Mouse (Mus musculus) lung, postnatal 10 days (tissue): ENCODE data around the gene Lgr6.
A peak's percentile ranks its signal among the peaks of the same experiment; 100 is the strongest.

Source experiments
- DNase-seq: peaks from one replicate; pipeline ENCODE4 v3.0.0; 2021

Gene Lgr6

DNA sequence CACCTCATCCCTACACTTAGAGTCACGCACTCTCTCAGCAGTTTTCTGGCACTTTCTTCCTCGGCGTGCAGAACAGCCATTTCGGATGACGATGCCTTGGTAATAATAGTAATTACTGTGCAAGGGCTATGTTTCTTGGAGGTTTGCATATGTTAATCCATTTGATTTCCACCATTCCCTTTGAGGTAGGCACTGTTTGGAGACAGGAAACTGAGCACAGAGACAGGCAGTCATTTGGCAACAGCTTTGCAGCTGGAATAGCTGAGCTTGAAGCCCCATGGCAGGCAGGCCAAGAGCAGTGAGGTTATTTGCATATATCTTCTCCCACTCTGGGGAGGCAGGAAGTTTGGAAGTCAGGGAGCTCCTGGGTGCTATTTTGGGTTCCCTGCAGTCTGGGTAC, 93.2 kb downstream of the Lgr6 start:
- no peak for DNase-seq

DNA sequence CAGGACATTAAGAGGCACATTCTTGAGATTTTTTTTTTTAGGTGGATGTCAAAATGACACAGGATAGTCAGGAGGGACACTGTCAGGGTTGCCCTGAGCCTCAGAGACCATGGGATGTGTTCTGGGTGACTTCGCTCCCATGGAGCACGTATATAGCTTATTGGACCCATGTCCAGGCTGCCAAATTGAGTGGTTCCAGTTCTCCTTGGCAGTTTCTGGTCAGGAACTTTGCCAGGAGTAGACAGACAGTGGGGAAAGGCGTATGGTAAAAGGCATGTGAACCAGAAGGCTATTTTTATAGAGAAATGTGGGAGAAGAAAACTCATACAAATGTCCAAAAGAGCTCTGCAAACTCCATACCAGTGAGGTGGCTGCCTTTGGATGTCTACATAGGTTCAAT, 95.2 kb downstream of the Lgr6 start:
- no peak for DNase-seq

DNA sequence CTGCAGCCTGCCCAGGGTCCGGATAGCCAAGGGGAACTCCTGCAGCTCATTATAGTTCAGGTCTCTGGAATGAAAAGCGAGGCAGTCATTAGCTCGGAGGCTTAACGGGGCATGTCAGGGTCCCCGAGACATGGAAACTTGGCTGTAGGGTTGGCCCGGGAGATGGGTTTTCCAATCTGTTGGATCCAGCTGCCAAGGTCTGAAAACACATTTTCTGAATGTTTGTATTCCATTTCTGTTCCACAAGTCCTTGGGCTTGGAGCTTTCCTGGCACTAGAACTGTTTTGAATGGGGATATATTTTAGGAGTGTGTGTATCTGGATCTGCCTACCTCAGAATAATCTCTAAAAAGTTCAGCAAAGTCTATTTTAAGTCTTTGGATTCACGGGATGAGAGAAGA, 99.4 kb downstream of the Lgr6 start:
- DNase-seq: peak; percentile 55

DNA sequence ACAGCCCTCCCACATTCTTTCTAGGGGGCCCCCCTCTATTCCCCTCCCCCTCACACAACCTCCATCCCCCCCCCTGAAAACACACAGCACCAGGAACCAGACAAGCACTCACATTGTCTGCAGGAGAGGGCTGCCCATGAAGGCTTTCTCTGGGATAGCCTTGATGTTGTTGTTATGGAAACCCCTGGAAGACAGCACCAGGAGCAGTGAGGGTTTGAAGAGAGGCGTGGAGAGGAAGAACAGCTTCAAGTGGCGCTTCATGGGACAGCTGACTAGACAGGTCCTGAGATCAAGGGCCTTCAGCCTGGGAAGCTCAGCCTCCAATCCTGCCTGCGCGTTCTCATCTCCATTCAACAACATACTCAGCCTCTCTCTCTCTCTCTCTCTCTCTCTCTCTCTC, 101.7 kb downstream of the Lgr6 start:
- no peak for DNase-seq

DNA sequence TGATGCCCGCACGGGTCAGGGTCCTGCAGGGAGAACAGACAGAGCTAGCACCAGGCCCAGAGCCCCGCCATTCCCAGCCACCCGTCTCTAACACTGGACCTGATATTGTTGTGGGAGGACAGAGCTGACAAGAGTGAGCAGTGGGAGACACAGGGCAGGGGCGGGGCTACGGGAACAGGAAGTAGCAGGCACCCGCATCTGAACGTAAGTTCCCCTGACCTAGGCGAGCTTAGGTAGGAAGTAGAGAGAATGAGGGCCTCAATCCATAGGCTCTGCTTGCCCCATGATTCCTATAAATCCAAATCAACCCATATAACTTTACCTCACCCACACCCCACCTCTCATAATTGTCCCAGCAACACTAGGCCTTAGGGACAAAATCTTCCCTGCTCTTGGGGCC, 104.5 kb downstream of the Lgr6 start:
- DNase-seq: no peak

DNA sequence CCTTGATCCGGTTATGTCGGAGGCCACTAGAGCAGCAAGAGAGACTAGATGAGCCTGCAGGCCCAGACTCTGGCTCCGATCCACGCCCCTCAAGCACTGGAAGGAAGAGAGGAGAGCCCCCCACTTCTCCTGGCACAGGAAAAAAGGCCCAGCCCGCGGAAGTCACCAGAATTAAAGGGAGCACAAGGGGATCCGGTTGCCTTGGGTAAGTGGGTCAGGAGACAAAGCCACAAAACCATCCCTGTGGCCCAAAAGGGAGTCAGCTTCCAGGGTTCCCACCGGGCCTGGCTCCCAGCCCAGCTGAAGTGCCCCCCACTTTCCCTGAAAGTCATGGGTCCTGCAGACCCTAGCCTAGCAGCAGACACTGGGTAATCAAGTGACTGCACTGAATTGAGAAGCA, 106.8 kb downstream of the Lgr6 start:
- DNase-seq: peak; percentile 42

DNA sequence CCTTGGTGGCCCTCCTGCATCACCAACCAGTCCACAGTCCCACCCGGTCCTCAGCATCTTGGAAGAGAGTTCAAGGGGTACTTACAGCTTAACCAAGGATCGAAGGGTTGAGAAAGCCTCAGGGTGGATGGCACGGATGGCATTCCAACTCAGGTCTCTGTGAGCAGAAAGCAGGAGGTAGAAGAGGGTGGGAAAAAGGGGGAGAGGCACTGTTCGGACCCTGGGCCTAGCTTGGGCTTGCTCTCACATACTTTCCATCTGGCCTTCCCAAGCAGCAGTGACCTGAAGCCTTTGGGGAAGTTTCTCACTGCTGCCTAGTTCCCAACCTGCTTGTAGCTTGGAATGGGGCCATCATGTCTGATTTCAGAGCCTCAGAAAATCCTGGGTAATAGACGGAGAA, 107.5 kb downstream of the Lgr6 start:
- no peak for DNase-seq

DNA sequence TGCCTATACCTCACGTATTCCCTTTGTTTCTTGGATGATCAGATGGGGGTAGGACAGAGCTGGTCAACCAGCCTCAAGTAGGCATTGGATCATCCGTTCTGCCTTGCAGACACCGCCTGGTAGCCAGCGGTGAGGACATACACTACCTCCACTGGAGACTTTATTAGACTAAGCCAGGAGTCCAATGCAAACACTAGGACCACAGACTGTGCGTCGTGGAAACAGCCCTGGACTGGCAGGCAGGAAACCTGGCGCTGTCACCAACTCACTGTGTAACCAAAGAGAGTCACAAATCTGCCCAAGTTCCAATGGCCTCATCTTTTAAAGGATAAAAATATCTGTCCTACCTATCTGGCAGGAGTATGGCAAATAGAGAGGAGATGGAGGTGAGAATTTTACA, 108.6 kb downstream of the Lgr6 start:
- no peak for DNase-seq

DNA sequence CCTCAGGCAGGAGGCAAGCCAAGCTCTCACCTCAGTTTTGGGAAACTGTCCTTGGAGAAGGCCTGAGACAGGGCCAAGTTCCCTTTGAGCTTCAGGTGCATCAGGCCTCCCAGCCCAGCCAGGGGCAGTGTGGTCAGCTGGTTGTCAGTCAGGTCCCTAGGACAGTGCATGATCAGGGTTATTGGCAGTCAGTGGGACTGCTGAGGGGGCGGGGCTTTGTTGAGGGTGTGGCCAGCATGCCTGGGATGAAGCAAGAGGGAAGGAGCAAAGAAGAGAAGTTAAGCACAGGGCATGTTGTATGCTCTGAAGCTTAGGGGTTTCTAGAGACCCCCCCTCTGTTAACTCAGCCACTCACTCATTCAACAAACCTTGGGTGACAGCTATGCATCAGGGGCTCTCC, 109.1 kb downstream of the Lgr6 start:
- DNase-seq: peak; percentile 55

DNA sequence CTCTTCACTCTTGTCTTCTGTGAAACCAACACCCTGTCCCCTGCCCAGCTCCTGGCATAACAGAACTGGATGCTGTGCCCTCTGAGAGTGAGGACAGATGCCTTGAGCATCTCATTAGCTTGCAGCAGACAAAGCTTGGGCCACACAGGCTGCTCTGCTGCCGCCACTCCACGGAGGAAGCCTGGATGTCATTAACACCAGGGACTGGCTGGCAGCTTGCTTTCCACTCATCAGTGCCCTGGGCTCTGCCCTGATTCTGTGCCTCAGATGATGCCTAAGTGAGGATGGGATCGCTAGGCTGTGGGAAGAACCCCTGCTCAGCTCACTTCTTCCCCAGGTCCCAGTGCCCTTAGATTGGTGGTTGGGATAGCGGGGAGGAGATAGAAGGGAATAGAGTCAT, 109.6 kb downstream of the Lgr6 start:
- no peak for DNase-seq

DNA sequence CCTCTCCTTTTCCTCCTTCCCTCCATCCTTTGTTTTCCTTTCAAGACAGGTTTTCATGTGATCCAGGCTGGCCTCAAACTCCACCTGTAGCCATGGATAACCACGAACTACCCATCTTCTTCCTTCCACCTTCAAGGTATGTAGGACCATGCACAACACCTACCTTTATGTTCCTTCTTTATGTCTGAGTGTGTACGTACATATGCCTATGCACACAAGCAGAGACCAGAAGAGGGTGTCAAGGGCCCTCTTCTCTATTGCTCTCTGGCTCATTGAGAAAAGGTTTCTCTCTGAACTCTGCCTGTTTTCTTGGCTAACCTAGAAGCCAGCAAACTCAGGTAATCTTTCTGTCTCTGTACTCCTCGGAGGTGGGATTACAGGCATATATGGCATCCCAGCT, 110.3 kb downstream of the Lgr6 start:
- no peak for DNase-seq

DNA sequence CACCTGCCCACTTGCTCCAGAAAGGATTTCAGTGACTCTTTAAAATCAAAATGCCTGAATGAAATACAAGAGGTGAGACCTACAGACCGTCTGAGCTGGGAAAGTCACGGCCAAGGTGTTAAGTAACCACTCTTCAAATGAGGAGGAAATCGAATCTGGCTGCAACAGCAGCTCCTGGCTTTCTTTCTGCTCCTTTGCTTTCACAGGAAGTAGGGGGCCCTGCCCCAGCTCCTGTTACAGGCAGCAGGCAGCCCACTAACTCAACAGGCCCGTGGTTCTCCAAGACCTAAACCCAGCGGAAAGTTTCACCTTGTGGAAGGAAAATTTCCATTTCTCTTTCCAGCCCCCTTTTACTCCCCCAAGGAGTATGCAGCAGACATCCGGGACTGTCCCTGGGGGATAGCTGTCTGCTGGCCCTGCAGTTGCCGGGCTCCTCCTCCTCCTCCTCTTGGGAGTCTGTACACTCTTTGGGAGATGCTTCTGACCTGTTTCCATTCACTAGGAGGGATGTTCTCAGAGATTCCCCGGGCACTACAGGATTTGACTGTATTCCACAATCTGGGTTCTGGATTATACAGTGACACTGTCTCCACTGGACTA, 112.9 kb downstream of the Lgr6 start:
- DNase-seq: no peak

DNA sequence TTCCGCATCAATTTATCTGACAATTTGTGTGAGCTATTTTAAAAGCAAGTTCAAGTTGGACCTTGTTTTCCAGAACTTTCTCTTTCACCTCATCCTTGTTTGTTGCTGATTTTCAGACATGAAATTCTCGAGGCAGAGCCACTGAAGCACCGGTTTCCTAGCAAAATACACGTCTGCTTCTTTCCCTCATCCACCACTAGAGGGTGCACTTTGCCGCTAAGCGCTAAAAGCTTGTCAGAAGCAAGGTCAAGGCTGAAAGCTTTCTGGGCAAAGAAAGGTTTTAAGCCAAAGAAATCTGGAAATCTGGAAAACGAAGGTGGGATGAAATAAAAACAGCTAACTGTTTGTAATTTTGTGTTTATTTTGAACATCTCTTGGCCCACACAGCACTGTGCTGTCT, 115.7 kb downstream of the Lgr6 start:
- peak; percentile 89 for DNase-seq

DNA sequence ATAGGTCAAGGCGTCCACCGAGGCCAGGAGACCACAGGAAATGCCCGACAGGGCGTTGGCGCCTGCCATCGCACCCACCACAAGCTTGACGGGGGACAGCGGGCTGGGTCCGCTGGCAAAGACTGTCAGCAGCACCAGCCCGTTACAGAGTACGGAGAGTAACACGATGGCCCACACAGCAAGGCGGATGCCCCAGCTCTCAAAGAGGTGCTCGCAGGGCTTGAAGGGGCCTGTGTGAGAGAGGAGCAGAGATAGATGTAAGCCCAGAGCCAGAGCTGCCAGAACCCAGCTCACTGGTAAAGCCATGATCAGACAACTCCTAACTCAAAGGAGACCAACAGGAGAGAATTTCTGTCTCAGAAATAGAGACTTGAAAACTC, 117.1 kb downstream of the Lgr6 start:
- no peak for DNase-seq

DNA sequence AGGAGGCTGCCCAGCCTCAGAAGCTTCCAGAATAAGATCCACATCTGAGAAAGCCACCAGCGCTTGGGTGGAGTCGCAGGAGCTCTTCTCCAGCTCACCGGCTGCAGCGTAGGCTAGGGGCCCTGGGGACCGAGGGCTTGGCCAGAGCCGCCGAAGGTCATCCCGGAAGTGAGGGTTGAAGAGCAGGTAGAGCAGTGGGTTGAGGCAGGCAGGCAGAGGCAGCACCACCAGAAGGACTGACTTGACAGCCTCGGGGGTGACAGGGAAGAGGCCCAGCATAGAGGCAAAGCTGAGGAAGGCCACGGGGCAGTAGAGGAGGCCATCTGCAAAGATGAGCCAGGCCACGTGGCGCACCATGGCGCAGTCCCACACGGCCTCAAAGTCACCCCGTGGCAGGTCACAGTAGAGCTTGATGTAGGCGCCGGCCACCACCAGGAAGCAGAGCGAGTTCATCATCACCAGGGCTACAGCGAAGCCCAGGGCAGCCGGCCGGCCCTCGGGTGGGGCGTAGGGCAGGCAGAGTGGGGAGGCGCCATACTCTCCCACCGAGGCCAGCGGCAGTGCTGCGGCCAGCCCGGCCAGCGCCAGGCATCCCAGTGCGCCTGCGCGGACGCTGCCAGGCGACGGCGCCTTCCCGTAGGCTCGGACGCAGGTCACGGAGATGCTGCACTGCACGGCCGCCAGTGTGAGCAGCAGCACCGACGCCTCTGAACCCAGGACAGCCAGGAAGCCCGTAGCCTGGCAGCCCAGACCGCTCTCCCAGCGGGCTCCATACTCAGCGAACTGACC, 117.7 kb downstream of the Lgr6 start:
- peak; percentile 66 for DNase-seq

DNA sequence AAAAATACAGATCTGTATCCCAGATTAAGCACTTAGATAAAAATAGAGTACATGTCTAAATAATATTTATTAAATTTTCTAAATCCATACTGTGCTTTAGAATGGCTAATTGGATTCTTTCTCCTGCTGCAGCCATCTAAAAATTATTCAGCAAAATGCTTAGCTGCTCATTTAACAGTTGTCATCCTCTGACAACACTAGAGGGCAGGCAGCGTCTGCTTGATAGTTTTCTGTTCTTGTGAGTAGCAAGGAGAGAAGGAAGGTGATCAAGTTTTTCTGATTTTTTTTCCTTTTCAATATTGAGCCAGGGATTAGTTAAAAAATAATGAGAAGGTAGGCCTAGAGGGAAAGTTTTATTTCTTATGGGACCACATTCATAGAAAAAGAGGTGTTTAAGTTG, 132.2 kb downstream of the Lgr6 start:
- no peak for DNase-seq

DNA sequence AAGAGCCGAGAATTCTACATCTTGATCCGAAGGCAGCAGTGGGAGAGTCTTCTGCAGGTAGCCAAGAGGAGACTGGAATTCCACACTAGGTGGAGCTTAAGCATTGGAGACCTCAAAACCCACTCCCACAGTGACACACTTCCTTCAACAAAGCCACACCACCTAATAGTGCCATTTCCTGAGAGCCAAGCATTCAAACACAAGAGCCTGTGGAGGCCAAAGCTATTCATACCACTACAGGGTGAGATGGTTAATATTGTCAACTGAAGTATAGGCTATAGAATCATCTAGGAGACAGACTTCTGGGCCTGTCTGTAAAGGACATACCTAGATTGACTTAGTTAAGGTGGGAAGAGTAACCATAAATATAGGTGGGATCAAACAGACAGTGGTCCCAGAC, 139.6 kb downstream of the Lgr6 start:
- DNase-seq: no peak

DNA sequence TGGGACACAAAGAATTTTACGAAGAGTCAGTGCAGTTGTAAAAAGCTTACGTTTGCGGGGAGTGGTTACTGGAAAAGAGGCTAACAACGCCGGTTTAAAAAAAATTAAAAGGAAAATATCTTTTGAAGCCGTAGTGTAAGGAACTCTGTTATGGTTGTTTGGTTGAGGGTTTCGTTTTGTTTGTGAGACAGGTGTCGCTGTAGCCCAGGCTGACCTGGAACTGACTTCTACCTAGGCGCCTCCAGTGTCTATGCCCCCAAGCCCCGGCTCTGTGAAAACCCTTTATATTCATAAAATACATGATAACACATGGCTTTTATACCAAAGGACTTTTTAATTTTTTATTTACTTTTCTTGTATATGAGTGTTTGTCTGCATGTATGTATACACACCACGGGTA, 142.3 kb downstream of the Lgr6 start:
- DNase-seq: no peak

DNA sequence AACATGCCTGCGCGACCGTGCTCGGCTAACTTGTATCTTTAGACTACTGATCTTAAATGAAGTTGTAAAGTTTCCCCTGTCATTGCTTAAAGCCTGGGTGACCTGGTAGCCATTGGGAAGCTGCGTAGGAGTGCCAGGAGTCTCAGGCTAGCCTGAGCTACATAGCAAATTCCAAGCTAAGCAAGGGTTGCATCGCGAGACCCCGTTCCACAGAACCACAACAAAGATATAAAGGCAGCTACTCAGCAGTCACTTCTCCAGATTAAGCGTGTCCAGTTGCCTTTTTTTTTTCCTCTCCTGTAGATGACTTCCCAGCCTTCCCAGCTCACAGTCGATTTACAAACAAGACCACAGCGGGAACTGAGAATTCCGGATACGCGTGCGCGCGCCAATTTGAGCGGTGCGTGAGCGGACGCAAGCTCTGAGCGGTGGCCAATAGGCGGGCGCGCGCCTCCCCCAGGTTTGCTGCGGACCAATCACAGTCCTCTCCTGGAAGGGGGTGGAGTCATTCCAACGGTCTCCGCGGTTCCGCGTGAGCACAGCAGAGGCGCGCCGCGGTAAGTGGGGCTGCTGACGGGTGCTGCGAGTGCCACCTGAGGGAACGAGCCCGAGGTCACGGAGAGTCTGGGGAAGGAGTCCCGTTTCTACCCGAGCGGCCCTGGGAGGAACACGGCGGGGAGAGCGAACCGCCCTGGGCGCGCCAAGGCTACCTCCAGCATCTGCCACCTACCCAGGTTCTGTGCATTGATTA, 142.8 kb downstream of the Lgr6 start, which contains the start of gene Ube2t:
Gene Ube2t, plus strand, starts transcription at position 513 of the 751 bp plus-strand sequence.
- peak; percentile 97 for DNase-seq

DNA sequence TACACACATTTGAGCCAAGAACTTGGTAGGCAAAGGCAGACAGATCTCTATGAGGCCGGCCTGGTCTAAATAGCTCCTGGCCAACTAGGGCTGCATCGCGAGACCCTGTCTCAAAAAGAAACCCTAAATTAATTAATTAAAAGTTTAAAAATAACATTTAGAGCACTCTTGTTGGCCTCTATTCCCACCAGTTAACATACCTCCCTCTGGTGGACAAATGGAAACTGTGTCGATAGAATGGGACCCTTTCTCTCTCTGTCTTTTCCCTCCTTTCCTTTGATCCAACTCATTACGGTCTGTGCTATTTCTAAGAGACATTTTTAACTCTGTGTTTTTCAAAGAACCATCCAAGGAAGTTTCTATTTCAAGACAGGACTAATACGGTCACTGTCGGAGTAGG, 144.4 kb downstream of the Lgr6 start:
- DNase-seq: no peak

DNA sequence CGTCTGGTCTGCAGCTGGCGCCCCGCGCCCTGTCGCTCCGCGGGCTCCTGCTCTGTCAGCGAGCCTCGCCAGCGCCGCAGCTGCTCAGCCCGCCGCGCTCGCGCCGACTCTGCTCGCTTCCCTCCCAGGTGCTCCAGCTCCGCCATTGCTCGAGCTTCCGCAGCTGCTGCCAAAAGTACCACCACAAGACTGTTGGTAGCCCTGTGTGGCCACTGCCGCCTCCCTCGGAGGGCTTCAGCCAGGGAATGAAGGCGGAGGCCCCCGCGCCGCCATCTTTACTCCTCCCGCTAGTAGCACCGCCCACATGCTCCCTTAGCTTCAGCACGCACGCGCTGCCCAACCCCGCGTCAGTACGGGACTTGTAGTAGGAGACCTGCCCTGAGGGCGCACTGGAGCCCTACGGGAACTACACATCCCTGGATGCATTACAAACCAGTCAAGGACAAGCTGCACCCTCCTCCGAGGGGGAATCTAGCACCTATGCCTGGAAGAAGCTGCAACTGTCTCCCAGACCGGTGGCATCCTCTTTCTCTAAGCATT, 149.4 kb downstream of the Lgr6 start, which contains the start of gene Ppp1r12b:
Gene Ppp1r12b, minus strand, starts transcription at position 306 of the 540 bp plus-strand sequence.
- peak; percentile 98 for DNase-seq

DNA sequence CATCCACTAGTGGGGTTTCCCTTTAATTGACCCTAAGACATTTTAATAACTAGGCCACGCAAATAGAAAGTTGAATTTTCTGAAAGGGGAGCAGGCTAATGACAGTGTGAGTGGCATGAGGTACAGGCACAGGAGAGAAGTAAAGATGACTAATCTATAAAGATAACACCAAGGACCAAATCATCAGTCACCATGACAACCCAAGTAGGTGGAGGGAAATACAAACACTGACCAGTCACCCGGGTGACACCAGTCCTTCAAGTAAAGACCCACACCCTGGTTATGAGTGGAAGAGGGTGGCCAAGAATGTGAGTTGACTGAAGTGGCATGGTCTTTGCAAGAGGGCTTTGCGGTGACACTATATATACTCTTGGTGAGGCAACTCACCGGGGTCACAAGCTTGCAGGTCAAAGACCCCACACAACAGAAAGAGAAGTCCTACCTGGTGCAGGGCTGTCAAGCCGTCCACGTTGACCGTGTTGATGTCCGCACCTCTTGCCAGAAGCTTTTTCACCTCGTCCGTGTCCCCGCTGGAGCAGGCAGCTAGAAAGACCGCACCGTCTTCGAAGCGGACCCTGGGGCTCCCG, 149.9 kb downstream of the Lgr6 start:
- DNase-seq: no peak

DNA sequence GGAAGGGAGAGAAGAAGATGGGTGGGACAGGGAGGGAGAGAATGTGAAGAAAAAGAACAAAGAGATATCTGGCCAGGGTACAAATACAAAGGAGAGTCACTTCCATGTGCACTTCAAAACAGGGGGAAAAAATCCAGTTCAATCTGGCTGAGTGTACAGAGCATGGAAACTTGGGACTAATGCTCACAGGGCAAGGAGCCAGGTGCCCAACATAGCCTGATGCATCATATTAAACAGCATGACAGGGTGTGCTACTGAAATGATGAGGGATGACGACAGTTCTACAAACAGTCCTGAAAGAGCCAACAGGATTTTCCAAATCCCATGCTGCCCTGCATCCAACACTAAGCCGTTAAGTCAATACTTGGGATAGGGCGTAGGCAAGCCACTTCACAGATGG, 155.1 kb downstream of the Lgr6 start:
- DNase-seq: peak; percentile 13
